Mouse (Mus musculus): ENCODE results near the gene Adrm1.

- TF ChIP-seq CTCF (IDR thresholded peaks at IDR 0.05; ENCODE audit: low read depth, low read length) (no peak), POLR2A (IDR thresholded peaks at IDR 0.05; ENCODE audit: extremely low read depth, insufficient read depth, low read length) (no peak)
These were observed 34.6 kb downstream of the Adrm1 start for GRCm38 (mm10) chr2:180205956-180206280.

All from liver, adult 2 months (tissue).